Mouse (Mus musculus): ENCODE measurements around the gene Fcgr4.
"Not testable (repeated sequence)": the region's sequence is repeated elsewhere in the genome, so short reads cannot be mapped to it uniquely, and the experiment has no call there.

Fcgr4 gene

GRCm38 (mm10) chr1:171057253-171057652 lies 38.5 kb downstream of the Fcgr4 start:
- no peak for DNase-seq (ENCODE audit: low read depth)

- no peak for DNase-seq (ENCODE audit: low read depth)
Measured at GRCm38 (mm10) chr1:171059203-171059602, 40.5 kb downstream of the Fcgr4 start.

- no peak for DNase-seq (ENCODE audit: low read depth)
Measured at GRCm38 (mm10) chr1:171060392-171060791, 41.7 kb downstream of the Fcgr4 start.

- no peak for DNase-seq (ENCODE audit: low read depth)
Measured at GRCm38 (mm10) chr1:171061566-171061965, 42.8 kb downstream of the Fcgr4 start.

GRCm38 (mm10) chr1:171063569-171064490 lies 45.1 kb downstream of the Fcgr4 start:
- not testable (repeated sequence) for DNase-seq (ENCODE audit: low read depth)

- not testable (repeated sequence) for DNase-seq (ENCODE audit: low read depth)
Measured at GRCm38 (mm10) chr1:171064491-171065242, 45.9 kb downstream of the Fcgr4 start, which contains the start of gene Fcgr3. Gene Fcgr3, minus strand, starts transcription at chr1:171064935.

GRCm38 (mm10) chr1:171065243-171065587 lies 46.5 kb downstream of the Fcgr4 start:
- DNase-seq (ENCODE audit: low read depth): not testable (repeated sequence)

- not testable (repeated sequence) for DNase-seq (ENCODE audit: low read depth)
Measured at GRCm38 (mm10) chr1:171065768-171066167, 47.0 kb downstream of the Fcgr4 start.

- DNase-seq (ENCODE audit: low read depth): not testable (repeated sequence)
Measured at GRCm38 (mm10) chr1:171066583-171066982, 47.9 kb downstream of the Fcgr4 start.

GRCm38 (mm10) chr1:171067928-171068327 lies 49.2 kb downstream of the Fcgr4 start:
- not testable (repeated sequence) for DNase-seq (ENCODE audit: low read depth)

GRCm38 (mm10) chr1:171069508-171069907 lies 50.8 kb downstream of the Fcgr4 start:
- DNase-seq (ENCODE audit: low read depth): not testable (repeated sequence)

GRCm38 (mm10) chr1:171070879-171071278 lies 52.2 kb downstream of the Fcgr4 start:
- not testable (repeated sequence) for DNase-seq (ENCODE audit: low read depth)

GRCm38 (mm10) chr1:171071726-171072125 lies 53.0 kb downstream of the Fcgr4 start:
- not testable (repeated sequence) for DNase-seq (ENCODE audit: low read depth)

GRCm38 (mm10) chr1:171072217-171072616 lies 53.5 kb downstream of the Fcgr4 start:
- not testable (repeated sequence) for DNase-seq (ENCODE audit: low read depth)

GRCm38 (mm10) chr1:171074283-171074682 lies 55.6 kb downstream of the Fcgr4 start:
- not testable (repeated sequence) for DNase-seq (ENCODE audit: low read depth)

GRCm38 (mm10) chr1:171076176-171076575 lies 57.5 kb downstream of the Fcgr4 start:
- DNase-seq (ENCODE audit: low read depth): not testable (repeated sequence)

- not testable (repeated sequence) for DNase-seq (ENCODE audit: low read depth)
Measured at GRCm38 (mm10) chr1:171077192-171077591, 58.5 kb downstream of the Fcgr4 start.

GRCm38 (mm10) chr1:171077955-171078354 lies 59.2 kb downstream of the Fcgr4 start:
- DNase-seq (ENCODE audit: low read depth): not testable (repeated sequence)

- not testable (repeated sequence) for DNase-seq (ENCODE audit: low read depth)
Measured at GRCm38 (mm10) chr1:171078419-171078818, 59.7 kb downstream of the Fcgr4 start.

GRCm38 (mm10) chr1:171079345-171079744 lies 60.6 kb downstream of the Fcgr4 start:
- DNase-seq (ENCODE audit: low read depth): not testable (repeated sequence)
